Mouse (Mus musculus): Measurements from ENCODE around the gene Cbr2.

GRCm38 (mm10) chr11:120773463-120774190, 41.7 kb upstream of the Cbr2 start:
- TF ChIP-seq CTCF (IDR thresholded peaks at IDR 0.05; ENCODE audit: low read depth) (no peak), EP300 (IDR thresholded peaks at IDR 0.05; ENCODE audit: low read depth) (no peak)
